Mouse (Mus musculus) embryonic fibroblast, embryonic 13.5 days (primary cell): ENCODE results near the gene Ackr4.

Source experiments
- CTCF ChIP-seq: IDR thresholded peaks from 2 replicates; pipeline ENCODE4 v1.5.1; 2011; ENCODE audit warnings: mild to moderate bottlenecking, control low read depth, low read length, moderate library complexity, borderline replicate concordance; ENCODE audit not compliant: insufficient read depth
- POLR2A ChIP-seq: IDR thresholded peaks from 2 replicates; pipeline ENCODE4 v1.6.1; 2011; ENCODE audit warnings: low read depth, mild to moderate bottlenecking, control low read depth, low read length, moderate library complexity

DNA sequence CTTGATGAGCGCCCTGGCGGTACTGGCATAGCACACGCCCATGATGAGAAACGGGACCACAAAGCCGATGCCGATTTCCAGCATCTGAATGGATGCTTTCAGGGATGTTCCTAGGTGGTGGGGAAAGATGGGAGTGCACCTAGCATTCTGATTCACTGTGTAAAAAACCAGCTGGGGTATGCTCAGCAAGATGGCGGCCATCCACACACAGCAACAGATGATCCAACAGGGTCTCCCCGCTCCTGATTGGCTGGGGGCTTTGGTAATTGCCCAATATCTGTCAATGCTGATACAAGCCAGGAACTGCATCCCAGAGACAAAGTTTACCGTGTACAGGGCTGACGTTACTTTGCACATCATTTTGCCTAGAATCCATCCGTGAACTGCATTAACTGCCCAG lies 27.7 kb downstream of the Ackr4 start:
- TF ChIP-seq CTCF (no peak), POLR2A (no peak)
